Mouse (Mus musculus): Measurements from ENCODE around the gene Olfr1358.
"Not testable (repeated sequence)": the region's sequence is repeated elsewhere in the genome, so short reads cannot be mapped to it uniquely, and the experiment has no call there.

The Olfr1358 gene

DNA sequence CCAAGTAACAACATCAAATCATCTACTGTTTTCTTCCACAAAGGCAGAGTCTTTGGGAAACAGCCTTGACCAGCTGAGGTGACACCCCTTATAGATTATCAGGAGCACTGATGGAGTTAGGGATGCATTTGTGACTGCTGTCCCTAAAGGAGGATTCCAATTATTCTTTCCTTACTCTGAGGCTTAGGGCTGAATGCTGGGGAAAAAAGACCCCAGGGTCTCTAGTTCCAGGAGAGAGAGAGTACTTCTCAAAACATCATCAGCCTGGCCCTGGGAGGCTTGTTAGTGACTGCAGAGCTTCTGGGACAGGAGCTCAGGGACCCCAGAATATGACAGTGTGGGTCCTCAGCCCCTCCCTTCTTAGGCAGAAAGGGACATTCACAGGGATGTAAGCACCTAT lies at the start of gene Olfr1358:
TSS of gene Olfr1358 (plus strand) at position 301 of the 400 bp plus-strand sequence.
- no peak for DNase-seq (ENCODE audit: low read depth, low spot score)

DNA sequence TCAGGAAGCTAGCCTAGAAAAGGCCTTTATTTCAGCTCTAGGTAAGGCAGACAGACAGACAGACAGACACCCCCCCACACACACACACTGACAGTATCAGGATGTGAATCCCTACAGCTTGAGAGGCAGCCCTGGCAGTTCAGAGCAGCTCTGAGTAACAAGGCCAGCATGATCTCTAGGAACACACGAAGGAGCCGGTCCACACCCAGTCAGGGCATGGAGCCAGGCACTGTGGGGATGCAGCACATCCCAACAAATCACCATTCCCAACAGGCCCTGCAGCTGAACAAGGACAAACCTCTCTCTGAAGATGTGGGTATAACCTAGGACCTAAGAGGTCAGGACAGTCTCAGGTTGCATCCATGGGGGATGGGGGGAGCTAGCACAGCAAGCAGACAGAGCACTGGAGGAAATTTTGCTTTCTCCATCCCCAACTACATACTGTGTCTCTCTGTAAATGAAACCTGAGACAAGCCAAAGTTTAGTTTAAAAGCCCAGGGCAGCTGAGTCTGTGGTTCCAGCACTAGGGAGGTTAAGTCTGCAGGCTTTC lies 49.4 kb upstream of the Olfr1358 start:
- no peak for DNase-seq (ENCODE audit: low read depth, low spot score)

DNA sequence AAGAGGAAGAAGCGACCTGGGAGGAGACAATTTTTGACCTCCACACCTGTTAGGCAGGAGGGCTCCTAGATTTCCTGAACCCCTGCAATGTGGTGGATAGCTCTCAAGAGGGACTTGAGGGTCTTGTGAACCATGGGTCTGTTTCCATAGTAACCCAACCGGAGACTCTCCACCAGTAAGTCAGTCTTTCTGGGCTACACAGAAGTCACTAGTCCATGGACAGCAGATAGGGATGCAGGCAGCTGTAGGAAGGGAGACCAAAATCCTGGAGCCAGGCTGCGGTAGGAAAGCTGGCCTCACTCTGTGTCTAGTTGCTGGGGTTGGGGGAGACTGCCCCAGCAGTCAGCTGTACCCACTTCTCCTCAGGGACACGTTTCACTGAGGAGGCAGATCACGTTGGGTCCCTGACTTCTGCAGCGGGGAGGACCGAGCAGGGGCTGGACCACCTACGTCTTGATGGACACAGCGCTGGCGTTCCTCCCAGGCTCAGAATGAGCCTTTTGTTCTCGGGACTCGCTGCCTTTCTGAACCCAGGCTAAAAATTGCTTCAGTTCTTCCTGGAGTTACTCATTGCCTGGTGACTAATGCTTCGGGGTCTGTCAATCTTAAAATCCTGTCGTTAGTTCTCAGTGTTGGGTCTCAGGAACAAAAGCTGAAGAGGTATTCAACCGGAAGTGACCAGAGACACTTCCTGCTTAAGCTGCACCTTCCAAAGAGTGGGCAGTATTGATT lies 46.5 kb upstream of the Olfr1358 start:
- DNase-seq (ENCODE audit: low read depth, low spot score) = no peak

DNA sequence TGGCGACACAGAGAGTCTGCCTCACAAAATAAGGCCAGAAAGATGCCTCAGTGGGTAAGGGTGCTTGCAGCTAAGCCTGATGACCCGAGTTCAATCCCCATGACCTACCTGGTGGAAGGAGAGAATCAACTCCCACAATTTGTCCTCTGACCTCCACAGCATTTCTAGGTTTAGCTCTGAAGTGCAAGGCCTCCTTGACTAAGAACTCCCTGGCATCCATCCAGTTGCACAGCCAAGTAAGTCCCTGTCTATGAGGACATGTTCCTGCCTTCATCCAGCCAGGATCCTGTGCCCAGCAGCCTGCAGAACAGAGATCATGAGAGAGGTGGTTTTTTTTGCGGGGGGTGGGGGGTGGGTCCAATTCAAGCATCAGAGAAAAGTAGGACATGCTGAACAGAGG lies 45.2 kb upstream of the Olfr1358 start:
- DNase-seq (ENCODE audit: low read depth, low spot score) = no peak

DNA sequence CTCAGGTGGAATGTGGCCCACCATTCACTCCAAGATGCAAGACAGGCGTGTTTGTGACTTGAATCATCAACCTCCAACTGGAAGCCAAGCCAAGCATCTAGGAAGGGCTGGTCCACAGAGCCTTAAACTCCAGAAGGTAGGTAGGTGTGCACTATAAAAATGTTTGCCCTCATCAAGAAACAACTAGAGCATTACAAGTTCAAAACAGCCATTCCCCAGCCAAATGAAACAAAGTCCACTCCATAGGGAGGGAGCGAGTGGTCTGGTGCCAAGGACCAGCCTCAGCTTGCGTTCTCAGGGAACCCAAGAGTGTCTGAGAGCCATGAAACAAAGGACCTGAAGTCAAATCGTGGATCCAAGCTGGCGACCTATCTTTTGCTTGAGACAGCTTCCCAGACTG lies 43.8 kb upstream of the Olfr1358 start:
- no peak for DNase-seq (ENCODE audit: low read depth, low spot score)

DNA sequence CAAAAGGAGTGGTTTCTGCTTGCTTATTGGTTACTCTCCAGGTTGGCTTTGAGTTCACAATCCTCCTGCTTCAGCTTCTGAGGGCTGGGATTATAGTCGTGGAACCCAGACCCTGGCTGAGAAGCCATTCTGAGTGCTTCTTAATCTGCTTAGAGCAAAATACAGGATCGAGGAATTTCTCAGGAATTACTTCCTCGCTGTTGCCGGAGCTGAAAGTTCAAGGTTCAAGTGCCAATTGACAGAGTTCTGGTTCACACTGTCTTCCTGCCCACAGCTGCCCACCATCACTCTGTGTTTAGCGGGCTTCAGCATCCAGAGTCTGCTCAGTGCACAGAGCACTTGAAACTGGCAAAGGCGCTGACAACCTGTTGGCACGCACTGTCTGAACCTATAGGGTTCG lies 42.5 kb upstream of the Olfr1358 start:
- no peak for DNase-seq (ENCODE audit: low read depth, low spot score)

DNA sequence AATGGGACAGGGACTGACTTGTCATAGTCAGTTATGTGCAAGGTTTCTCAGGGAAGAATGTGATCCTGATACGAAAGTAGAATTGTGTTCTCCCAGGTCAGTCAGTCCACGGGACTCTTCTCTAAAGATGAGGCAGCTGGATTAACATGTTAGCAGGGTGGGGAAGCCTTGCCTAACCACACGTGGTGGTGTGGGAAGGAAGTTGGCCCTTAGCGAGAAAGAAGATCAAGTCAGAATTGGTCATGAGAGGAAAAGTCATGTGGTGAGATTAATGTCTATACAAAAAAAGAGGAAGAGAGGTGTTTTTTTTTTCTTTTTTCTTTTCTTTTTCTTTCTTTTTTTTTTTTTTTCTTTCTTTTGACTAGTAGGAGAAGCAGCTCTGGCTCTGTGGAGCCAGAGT lies 40.4 kb upstream of the Olfr1358 start:
- DNase-seq (ENCODE audit: low read depth, low spot score) = no peak

DNA sequence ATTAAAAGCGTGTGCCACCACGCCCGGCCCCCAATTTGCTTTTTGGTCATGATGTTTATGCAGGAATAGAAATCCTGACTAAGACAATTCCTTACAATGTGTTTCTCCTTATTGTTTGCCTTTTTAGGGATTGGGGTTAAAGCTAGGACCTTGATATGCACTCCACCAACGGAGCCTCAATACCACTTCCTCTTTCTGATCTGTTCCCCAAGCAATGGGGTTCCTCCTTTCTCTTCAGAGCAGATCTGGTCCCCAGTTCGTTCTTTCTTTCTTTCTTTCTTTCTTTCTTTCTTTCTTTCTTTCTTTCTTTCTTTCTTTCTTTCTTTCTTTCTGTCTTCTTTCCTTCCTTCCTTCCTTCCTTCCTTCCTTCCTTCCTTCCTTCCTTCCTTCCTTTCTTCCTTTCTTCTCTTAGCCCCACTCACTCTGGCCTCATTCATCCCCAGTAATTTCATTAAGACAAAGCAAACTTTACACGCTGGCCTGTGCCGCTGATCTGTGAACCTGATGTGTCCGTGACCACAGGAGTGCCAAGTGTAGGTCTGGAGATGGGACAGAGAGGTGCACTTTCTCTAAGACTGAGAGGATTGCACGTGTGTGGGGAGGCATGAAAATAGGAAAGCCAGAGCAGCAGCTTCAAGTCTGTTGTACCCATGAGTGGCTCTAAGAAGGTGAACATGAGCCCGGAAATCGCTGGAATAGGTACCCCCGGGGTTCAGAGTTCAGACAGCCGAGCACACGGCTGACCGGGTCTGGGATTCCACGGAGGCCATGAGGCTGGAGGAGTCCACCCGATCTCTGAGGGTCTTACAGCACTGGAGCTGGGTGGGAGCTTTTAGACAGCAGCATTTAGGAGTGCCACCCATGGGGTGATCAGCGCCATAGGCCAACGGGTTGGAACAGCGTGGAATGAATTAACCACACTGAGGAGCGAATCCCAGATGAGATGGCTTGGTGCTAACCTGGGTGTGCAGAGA lies 36.0 kb upstream of the Olfr1358 start:
- no peak for DNase-seq (ENCODE audit: low read depth, low spot score)

DNA sequence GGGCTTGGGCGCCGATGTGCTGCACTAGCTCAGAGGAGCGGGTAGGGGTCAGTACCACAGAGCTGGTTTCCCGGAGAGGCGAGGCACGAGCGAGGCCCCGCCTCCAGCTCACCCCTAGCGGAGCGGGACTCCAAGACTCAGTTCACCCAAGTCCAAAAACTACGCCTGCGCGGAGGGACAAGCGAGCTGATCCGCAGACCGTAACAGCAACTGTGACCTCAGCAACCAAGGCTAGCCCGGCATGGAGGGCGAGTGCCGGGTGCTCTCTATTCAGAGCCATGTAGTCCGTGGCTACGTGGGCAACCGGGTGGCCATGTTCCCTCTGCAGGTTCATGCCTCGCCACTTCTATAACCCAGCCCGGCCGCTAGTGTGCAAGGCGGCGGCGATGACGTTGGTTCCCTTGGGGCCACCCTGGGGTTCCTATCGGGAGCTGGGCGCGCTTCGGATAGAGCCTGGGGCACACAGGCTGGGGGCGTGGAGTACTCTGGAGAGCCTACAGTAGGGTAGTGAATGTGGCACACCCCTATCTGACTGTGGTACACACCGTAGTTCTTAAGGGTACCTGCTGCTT lies 35.2 kb upstream of the Olfr1358 start:
- DNase-seq (ENCODE audit: low read depth, low spot score) = no peak

DNA sequence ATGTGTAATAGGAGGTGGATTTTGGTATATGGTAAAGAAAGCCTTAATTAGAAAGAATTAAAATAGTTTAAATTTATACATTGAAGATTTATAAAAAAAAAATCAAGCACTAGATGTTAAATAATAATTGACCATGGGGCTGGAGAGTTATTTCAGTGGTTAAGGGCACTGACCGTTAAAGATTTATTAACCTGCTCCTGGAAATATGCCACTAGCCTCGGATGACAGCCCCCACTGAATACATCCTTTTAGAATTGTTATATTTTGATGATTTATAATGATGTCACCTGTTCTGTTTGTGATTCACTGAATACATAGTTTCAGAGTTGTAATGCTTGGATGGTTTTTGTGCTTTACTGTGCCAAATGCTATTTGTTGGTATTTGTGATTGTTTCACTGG lies 31.9 kb upstream of the Olfr1358 start:
- DNase-seq (ENCODE audit: low read depth, low spot score) = not testable (repeated sequence)

DNA sequence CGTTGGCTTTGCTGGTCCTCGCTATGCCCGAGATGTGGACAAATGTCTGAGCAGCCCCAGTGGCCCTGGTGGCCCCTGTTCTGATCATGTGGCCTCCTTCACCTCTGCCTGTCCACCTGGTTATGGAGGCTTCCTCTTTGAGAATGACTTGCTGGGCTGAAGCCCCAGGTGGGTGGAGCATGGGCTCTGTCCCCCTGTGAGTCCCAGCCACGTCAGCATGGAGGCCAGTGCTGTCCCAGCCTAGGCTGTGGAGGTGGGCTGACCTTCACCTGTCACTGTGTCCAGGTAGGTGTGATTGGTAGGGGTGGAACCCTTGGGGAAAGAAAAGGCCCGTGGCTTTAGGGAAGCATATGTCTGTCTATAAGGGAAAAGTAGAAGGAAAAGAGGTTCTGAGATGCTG lies 30.4 kb upstream of the Olfr1358 start:
- DNase-seq (ENCODE audit: low read depth, low spot score) = no peak

DNA sequence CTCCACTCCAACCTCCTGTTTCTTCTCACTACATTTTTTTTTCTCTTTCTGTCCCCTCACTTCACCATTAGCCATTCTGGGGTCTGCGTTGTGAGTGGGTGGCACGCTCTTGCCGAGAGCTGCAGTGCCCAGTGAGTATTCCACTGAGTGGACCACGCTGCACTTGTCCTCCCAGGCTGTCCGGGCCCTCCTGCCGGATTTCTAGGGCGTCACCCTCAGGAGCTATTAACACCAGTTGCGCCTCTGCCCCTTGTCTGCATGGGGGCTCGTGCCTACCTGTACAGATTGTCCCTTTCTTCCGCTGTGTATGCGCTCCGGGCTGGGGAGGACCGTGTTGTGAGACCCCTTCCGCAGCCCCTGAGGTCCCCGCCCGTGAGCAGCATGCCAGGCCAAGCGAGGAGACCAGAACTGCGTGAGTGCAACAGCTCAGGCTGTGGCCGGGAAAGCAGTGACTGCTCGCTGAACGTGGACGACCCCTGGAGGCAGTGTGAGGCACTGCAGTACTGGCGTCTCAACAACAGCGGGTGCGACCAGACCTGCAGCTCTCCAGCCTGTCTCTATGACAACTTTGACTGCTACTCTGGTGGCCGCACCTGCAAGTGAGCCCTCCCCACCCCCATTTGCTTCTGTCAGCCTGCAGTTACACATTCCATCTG lies 29.7 kb upstream of the Olfr1358 start:
- no peak for DNase-seq (ENCODE audit: low read depth, low spot score)

DNA sequence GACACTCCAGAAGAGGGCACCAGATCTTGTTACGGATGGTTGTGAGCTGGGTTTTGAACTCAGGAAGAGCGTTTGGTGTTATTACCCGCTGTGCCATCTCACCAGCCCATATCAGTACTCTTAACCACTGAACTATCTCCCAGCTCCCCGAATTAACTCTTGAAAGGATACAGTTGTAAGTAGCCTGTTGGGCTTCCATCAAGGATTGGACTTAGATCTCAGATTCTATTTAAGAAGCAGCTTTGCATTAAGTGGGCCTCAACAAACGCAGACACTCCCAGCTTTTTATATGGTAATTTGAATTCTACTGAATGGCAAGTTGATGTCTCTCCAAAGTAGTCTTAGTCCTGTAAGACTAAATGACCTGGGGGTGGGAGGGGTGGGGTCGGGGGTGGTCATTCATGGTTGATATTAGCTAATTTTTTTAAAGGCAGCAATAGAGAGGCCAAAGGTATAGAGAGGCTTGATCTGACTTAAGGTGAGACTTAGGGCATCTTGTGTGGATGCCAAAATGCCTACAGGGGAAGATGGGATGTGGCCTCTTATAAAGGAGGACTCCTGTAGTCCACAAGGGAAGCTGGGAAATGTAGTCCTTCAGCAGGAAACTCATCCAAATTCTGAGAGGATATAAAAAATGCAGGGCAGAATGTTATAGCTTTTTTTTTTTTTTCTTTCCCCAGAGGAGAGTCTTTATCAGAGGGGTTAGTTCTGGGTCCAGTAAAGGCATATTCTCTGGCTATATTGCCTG lies 14.1 kb upstream of the Olfr1358 start:
- no peak for DNase-seq (ENCODE audit: low read depth, low spot score)

DNA sequence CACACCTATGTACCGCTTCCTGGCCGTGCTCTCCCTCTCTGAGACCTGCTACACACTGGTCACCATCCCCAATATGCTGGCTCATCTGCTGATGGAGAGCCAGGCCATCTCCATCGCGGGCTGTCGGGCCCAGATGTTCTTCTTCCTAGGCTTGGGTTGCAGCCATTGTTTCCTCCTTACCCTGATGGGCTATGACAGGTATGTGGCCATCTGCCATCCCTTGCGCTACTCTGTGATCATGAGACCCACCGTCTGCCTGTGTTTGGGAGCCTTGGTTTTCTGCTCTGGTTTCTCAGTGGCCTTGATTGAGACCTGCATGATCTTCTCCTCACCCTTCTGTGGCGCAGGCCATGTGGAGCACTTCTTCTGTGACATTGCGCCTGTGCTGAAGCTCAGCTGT lies 2.6 kb downstream of the Olfr1358 start:
- no peak for DNase-seq (ENCODE audit: low read depth, low spot score)

DNA sequence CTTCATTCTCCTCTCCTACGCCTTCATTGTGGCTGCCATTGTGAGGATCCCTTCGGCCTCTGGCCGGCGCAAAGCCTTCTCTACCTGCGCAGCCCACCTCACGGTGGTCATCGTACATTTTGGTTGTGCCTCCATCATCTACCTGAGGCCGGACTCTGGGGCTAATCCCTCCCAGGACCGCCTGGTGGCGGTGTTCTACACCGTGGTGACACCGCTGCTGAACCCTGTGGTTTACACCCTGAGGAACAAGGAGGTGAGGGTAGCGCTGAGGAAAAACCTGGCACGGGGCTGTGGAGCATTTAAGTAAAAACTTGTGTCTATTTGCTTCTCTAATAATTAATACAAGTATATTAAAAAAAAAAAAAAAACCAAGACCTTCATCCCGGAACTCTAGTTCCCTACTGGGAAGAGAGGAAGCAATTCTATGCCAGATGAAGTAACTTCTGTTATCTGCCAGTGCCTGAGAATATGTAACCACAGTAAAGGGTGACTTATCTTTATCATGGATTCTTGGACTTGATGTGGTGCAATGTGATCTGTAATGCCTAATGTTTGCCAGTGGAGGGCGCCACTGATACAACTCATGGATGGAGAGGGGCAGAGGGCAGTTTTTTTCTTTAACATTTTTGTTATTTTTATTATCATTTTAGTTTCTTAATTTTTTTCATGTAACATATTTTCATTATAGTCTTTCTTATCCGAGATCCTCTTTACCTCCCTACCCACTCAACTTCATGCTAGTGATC lies 3.2 kb downstream of the Olfr1358 start:
- DNase-seq (ENCODE audit: low read depth, low spot score) = no peak

DNA sequence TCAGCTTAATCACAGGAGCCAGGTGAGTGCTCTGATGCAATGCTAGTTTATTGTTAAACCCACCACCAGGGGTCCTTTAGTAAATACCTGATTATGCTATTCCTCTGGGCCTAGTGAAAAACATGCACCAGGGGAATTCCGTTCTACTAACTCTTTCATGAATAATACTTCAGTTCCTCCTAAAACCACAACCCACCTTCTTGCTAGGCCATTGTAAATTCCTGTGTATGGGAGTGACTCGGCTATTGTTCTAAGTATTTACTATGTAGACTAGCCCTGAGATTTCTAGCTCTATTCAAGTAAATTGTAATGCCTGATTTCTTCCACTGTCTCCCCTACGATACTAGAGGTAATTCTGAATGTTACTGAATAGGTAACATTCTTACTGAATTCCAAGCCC lies 7.8 kb downstream of the Olfr1358 start:
- not testable (repeated sequence) for DNase-seq (ENCODE audit: low read depth, low spot score)

DNA sequence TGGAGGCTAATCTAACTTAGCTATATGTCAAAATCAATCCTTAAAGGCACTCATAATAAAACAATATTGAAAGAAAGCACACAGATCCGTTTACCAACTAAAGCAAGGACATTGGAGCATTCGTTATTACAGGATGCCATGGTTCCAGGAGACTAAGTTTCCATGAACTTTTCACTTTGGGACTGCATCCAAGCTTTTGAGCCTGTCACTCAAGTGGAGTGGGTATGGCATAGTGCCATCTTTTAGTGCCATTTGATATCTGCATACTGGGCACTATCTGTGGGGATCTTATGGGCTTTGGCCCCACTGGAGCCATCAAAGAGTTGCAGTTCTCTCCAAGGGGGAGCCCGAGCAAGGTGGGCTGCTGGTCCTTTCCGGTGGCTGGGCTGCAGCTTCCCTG lies 8.3 kb downstream of the Olfr1358 start:
- no peak for DNase-seq (ENCODE audit: low read depth, low spot score)

DNA sequence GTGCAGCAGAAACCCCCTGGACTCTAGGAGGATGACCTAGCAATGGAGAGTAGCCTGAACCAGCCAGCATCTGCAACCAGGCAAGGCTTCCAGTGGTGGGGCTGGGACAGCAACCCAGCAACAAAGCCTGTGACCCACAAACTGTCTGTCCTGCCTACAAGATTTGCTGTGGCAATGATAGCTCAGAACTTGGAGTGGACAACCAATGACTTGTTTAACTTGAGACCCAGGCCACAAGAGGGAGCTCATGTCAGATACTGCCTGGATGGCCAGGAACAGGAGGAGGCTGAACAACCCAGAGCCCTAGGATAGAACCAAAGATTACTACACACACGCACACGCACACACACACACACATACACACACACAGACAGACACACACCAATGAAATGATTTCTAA lies 23.7 kb downstream of the Olfr1358 start:
- DNase-seq (ENCODE audit: low read depth, low spot score) = no peak

DNA sequence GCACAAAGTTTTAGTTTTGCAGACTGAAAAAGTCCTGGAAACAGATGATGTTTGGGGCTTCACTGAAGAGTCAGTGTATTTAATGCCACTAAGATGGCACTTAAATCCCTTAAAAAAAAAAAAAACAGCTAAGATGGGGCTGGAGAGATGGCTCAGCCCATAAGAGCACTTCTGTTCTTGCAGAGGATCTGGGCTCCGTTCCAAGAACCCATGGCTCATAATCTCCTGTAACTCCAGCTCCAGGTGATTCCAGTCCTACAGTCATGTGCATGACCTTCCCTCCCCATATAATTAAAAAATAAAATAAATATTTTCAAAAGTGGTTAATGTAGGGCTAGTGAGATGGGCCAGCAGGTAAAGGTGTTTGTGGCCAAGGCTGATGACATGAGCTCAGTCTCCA lies 47.8 kb downstream of the Olfr1358 start:
- no peak for DNase-seq (ENCODE audit: low read depth, low spot score)

DNA sequence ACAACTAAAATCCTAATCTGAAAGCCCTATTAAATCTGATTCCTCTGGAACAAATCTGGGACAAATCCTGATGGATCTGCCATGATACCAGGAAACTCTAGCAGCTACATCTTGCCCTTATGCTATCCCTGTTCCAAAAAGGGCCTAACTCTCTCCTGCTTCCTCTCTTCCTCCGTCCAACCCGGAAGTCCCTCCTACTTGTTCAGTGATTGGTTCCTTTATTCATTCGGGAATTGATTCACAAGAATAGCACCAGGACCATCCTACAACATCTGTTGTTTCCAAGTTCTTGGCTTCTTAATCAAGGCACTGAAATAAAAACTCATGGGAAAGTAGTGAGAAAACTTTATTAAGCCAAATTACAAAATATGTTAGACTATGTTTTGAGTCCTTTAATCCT lies 52.0 kb downstream of the Olfr1358 start:
- no peak for DNase-seq (ENCODE audit: low read depth, low spot score)
